Mouse (Mus musculus): ENCODE data around the gene Snupn. TPM values are rescaled to one million over a fixed set of nuclear protein-coding genes. Genes with fewer than 3 reads are reported as not detected.

Snupn gene
- polyA plus RNA-seq, 1 experiment from 2014 or later = 29.3 TPM

DNA sequence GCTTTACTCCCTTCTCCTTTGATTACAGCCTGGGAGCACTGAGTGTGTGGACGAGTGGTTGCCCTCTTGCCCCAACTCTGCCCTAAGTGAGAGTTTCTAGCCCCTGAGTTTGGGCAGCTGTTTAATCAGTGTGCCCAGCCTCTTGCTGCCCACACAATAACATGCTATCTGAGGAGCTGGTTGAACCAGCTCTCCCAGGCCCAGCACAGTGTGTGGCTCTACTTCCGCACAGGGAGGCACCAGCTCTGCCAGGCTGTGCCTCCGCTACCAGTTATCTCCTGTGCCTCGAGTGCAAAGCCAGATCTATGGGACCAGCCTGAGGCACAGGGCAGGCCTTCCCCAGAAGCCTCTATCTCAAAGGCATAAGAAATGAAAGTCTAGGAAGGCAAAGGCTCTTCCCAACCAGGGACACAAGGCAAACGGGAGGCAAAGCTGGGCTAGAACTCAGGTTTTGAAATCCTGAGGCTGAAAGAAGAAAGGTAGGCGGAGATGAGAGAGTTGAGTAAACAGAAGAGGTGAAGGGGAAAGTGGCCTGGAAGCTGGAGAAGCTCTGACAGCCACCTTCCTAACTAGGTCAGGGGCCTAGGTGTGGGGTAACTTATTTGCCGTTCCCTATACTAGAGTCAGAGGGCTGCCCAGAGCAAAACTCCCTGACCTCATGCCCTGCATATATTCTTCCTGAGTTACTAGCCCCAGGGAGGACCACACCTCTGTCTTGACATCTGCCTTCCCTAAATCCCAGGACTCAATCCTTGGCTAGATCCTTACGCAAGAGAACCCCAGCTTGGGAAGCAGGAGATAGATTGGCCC lies 26.6 kb upstream of the Snupn start:
- no peak overlapping the region for H3K27ac ChIP-seq
- no peak for ATAC-seq (ENCODE audit: low FRiP score, low read depth)
- peak overlapping the region; percentile 89 for H3K4me2 ChIP-seq (replicated peaks)
- WGBS = 62% methylated on average over 8 of the region's 8 CpGs
- H3K9me3 ChIP-seq = peaks cover 7% of the 10 kb centered on the region
- no peaks in the 10 kb centered on the region for H3K27me3 ChIP-seq
- peak overlapping the region; percentile 73 for H3K9ac ChIP-seq
- H3K4me1 ChIP-seq = peaks cover 52% of the 10 kb centered on the region
- H3K4me3 ChIP-seq = peak overlapping the region; percentile 79
- peaks cover 63% of the 10 kb centered on the region for H3K36me3 ChIP-seq

DNA sequence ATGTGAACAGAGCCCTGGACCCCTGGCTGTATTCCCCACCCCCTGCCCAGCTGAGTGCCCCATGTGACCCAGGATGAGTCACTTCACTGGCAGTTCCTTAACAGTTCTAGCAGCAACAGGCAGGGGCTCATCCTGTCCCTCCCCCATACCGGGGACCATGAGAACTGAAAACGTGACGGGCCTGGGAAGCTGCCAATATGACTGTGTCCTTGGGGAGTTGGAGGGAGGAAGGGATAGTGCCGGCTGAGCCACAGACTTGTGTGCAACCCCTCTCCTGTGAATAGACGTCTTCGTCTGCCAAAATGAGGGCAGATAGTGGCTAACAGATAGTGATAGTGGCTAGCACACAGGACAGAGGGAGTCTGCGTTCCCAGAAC lies 26.0 kb upstream of the Snupn start:
- Histone ChIP-seq H3K9me3 (peaks cover 7% of the 10 kb centered on the region), H3K9ac (peak overlapping the region; percentile 73), H3K27me3 (no peaks in the 10 kb centered on the region), H3K4me2 (replicated peaks) (peak overlapping the region; percentile 89), H3K27ac (0 out of 2 replicates have a peak overlapping the region, but pooled peaks have one; percentile 44), H3K4me3 (peak overlapping the region; percentile 79), H3K36me3 (peaks cover 57% of the 10 kb centered on the region), H3K4me1 (peaks cover 53% of the 10 kb centered on the region)
- ATAC-seq (ENCODE audit: low FRiP score, low read depth) = no peak
- 22% methylated on average over 7 of the region's 7 CpGs for WGBS

DNA sequence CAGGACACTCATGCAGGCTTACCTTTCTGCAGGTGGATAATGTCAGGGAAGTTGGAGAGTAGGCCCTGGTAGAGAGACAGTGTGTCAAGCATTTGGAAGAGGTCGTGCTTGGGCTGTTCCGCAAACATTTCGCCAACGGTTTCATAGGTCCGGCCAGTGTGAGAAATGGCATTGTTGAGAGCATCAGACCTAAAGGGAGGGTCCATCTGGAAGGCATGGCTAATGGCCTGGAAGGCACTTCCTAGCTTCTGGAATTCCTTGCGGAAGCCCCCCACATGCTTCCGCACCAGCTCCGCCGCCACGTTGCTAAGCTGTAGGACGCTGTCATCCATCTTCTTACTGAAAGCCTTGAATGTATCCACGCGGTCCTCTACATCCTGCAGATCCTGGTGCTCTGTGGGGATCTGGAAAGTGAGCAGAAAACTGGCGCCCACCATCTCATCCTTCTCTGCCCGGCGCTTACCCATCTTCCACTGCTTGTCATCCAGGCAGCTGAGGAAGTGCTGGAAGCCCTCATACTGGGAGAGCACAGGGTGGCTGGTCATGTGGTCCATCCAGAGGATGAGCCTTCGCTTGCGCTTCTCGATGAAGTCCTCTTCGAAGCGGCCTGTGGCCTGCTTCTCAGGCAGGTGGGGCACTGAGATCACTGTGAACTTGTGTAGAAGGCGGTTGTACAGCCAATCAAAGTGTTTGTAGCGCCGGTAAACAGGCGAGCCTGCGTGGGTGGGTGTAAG lies 25.2 kb upstream of the Snupn start:
- Histone ChIP-seq H3K36me3 (peaks cover 49% of the 10 kb centered on the region), H3K27ac (peak overlapping the region; percentile 44; the same call in 1 of the 2 replicates), H3K9me3 (peaks cover 7% of the 10 kb centered on the region), H3K4me2 (replicated peaks) (peak overlapping the region; percentile 89), H3K9ac (peak overlapping the region; percentile 73), H3K27me3 (0 out of 2 replicates have a peak, but pooled peaks cover 3% of the 10 kb centered on the region), H3K4me1 (peaks cover 53% of the 10 kb centered on the region), H3K4me3 (peak overlapping the region; percentile 79)
- no peak for ATAC-seq (ENCODE audit: low FRiP score, low read depth)
- 88% methylated on average over 26 of the region's 26 CpGs for WGBS

DNA sequence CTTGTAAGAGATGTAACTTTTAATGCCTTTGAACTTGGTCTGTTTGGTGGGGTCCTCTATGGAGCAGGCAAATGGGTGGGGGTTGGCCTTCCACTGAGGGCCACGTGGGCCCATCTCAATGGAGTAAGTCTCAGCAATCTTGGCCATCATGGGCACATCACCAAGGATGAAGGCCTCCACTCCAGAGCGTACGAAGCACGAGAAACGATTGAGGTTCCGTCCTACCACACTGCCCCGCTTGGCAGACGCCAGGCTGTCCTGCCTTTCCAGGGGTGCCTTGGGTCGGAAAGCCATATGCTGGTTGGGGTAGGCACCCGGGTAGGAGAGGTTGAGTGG lies 24.7 kb upstream of the Snupn start:
- H3K4me2 ChIP-seq (replicated peaks) = peak overlapping the region; percentile 89
- ATAC-seq (ENCODE audit: low FRiP score, low read depth) = no peak
- H3K4me3 ChIP-seq = peak overlapping the region; percentile 79
- H3K27ac ChIP-seq = no peak overlapping the region
- WGBS = 97% methylated on average over 10 of the region's 10 CpGs
- H3K27me3 ChIP-seq = 0 out of 2 replicates have a peak, but pooled peaks cover 3% of the 10 kb centered on the region
- peak overlapping the region; percentile 73; the same call in 1 of the 2 replicates for H3K9ac ChIP-seq
- H3K36me3 ChIP-seq = peaks cover 44% of the 10 kb centered on the region
- H3K4me1 ChIP-seq = peaks cover 53% of the 10 kb centered on the region
- H3K9me3 ChIP-seq = peaks cover 7% of the 10 kb centered on the region

DNA sequence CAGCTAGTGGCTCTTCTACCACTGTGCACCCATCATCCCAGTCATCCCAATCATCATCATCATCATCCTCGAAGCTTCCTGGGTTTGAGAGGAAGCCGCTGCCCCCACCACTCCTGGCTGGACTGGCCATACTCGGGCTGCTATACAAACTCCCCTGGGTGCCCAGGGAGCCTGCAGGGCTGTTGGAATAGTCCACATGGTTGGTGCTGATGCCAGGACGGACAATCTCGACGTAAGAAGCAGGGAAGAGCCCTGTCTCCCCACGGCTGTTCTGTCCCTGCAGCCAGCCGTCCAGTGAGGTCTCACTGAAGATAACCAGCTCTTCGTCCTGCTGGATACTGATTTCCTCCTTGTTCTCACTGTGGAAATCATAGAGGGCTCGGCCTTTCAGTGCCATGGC lies 24.3 kb upstream of the Snupn start:
- Histone ChIP-seq H3K9ac (peak overlapping the region; percentile 89), H3K9me3 (peaks cover 7% of the 10 kb centered on the region), H3K27me3 (0 out of 2 replicates have a peak, but pooled peaks cover 5% of the 10 kb centered on the region), H3K4me3 (peak overlapping the region; percentile 79), H3K27ac (peak overlapping the region; percentile 97; the same call in 1 of the 2 replicates), H3K4me1 (peaks cover 53% of the 10 kb centered on the region), H3K4me2 (replicated peaks) (peak overlapping the region; percentile 89), H3K36me3 (peaks cover 40% of the 10 kb centered on the region)
- 83% methylated on average over 10 of the region's 10 CpGs for WGBS
- ATAC-seq (ENCODE audit: low FRiP score, low read depth) = no peak

DNA sequence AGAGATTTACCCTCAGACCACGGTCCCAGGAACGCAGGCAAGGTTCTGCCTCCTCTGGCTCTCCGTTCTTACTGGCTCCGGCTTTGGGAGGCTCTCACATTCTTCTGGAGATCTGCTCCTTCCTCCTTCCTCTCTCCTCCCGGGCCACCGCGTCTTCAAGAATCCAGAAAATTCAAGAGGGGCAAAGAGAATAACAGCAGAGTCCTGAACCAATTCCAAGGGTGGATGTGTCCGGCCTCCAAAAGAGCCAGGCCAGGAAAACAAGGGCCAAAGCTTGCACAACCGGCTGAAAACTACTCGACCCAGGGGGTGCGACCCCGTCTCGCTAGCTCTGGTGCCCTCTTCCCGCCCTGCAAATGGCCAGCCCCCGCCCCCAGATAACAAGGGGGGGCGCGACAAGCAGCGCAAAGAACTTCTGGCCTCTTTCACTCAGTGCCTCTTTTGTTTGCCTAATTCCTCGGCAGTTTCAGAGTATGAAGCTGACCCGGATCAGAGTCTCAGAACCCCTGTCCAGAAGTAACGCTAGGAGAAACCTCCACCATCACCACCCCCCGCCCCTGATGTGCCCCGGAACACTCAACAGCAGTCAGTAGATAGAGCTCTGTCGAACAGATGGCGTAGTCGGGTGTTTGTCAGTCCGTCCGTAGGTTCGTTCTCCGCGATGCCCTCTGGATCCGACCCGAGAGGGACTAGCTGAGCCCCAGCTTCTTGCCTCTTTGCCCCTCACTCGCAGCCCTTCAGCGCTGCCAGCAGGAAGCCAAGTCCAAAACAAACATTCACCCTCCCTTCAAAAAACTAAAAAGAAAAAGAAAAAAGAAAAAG lies 23.3 kb upstream of the Snupn start:
- Histone ChIP-seq H3K9ac (peak overlapping the region; percentile 89), H3K4me3 (peak overlapping the region; percentile 79), H3K4me1 (peaks cover 52% of the 10 kb centered on the region), H3K4me2 (replicated peaks) (peak overlapping the region; percentile 89), H3K9me3 (no peaks in the 10 kb centered on the region), H3K36me3 (peaks cover 30% of the 10 kb centered on the region), H3K27ac (peak overlapping the region; percentile 97), H3K27me3 (0 out of 2 replicates have a peak, but pooled peaks cover 5% of the 10 kb centered on the region)
- peak; percentile 29; the same call in 1 of the 2 replicates for ATAC-seq (ENCODE audit: low FRiP score, low read depth)
- WGBS = under 1% methylated on average over 35 of the region's 35 CpGs

DNA sequence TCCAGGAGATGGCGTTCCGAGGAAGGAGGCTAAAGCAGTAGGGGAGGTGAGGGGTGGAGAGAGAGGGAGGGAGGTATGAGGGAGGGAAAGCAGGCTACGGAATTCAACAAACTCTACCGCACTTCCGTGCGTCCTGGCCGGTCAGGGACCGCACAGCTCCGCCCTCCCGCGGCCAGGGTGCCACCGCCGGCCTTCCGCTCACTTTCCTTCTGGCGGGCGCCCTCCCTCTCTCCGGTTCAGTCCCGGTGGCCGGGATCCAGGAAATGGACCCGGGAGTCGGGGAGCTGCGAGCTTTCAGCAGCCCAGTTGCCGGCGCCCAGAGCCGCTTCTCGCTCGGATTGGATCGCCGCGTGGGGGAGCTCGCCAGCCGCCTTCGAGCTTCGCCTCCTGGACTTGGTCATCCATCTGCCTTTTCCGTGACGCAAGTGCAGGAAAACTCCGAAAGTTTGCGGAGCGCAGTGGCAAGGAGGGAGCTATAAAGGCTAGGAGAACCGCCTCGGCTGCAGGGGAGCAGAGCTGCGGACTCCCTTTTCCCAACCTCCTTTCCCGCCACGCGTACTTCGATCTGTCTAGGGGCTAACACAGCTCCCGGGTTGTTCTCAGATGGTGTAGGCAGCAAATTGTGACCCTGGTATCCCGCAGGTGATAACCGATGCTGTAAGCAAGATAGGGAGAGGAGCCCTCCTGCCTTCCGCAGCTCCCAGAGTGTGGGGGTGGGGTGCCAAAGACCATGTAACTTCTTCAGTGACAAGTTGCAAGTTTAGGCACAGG lies 22.5 kb upstream of the Snupn start, which contains the start of gene Snx33:
Gene Snx33, minus strand, starts transcription at position 331 of the 771 bp plus-strand sequence.
- H3K4me2 ChIP-seq (replicated peaks) = peak within 1 kb of the TSS; percentile 89
- H3K4me3 ChIP-seq = peak within 1 kb of the TSS; percentile 79
- peaks cover 22% of the 10 kb centered on the region for H3K36me3 ChIP-seq
- H3K27me3 ChIP-seq = 0 out of 2 replicates have a peak, but pooled peaks cover 5% of the 10 kb centered on the region
- H3K4me1 ChIP-seq = peaks cover 44% of the 10 kb centered on the region
- no peaks in the 10 kb centered on the region for H3K9me3 ChIP-seq
- peak; percentile 92 for ATAC-seq (ENCODE audit: low FRiP score, low read depth)
- peak within 1 kb of the TSS; percentile 89 for H3K9ac ChIP-seq
- peak within 1 kb of the TSS; percentile 97 for H3K27ac ChIP-seq
- WGBS = under 1% methylated on average over 49 of the region's 50 CpGs

DNA sequence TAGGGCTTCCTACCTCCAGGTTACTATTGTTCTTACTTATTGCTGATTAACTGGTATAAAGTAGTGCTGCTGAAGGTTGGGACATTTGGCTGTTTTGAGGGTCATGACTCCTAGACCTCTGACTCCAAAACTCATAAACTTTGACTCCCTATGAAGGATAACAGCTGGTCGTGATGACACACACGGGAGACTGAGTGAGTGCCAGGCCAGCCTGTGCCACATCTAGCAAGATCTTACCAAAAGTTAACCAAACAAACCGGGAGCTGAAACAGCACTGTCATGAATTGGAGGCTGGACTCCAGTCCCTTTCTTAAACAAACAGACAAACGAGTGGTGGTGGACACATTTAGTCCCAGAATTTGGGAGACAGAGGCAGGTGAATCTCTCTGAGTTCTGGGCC lies 21.2 kb upstream of the Snupn start:
- H3K27ac ChIP-seq = no peak overlapping the region

DNA sequence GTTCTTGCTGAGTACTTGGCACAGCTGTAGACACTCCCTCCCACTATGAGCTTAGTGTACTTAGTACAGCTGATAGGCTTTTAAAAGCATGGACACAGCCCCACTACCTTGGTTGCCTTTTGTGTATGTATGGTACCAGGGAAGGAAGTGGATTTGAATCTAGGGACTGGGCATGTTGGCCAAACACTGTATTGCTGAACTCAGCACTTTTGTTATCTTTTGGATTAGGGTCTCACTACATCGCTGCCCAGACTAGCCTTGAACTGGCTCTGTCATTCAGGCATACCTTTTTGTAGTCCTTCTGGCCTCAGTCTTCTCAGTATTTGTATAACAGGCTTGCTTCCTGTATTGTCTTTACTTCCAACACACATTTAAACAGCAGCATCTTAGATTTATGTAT lies 20.1 kb upstream of the Snupn start:
- no peak overlapping the region for H3K9ac ChIP-seq
- H3K36me3 ChIP-seq = peaks cover 9% of the 10 kb centered on the region
- no peak overlapping the region for H3K4me2 ChIP-seq (replicated peaks)
- no peaks in the 10 kb centered on the region for H3K9me3 ChIP-seq
- no peak overlapping the region for H3K4me3 ChIP-seq
- 78% methylated on average over 1 of the region's 1 CpGs for WGBS
- ATAC-seq (ENCODE audit: low FRiP score, low read depth) = no peak
- H3K27ac ChIP-seq = no peak overlapping the region
- H3K4me1 ChIP-seq = peaks cover 21% of the 10 kb centered on the region
- 0 out of 2 replicates have a peak, but pooled peaks cover 5% of the 10 kb centered on the region for H3K27me3 ChIP-seq

More for the DNA sequence above, 21.2 kb upstream of the Snupn start:
- 49% methylated on average over 4 of the region's 4 CpGs for WGBS
- H3K36me3 ChIP-seq = peaks cover 18% of the 10 kb centered on the region
- peaks cover 31% of the 10 kb centered on the region for H3K4me1 ChIP-seq
- H3K9ac ChIP-seq = no peak overlapping the region
- H3K4me3 ChIP-seq = no peak overlapping the region
- 0 out of 2 replicates have a peak, but pooled peaks cover 5% of the 10 kb centered on the region for H3K27me3 ChIP-seq
- no peaks in the 10 kb centered on the region for H3K9me3 ChIP-seq
- no peak for ATAC-seq (ENCODE audit: low FRiP score, low read depth)
- H3K4me2 ChIP-seq (replicated peaks) = no peak overlapping the region

DNA sequence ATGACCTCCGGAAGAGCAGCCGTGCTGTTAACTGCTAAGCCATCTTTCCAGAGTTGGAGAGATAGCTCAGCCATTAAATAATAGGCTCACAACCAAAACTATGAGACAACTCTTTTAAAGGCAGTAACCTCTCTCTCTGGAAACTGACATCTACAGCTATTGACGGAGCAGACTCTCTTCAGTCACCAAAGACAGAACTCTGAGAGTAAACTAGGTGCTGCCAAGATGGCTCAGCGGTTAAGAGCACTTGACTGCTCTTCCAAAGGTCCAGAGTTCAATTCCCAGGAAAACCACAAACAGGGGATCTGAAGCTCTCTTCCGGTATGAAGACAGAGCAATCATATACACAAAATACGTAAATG lies 13.8 kb upstream of the Snupn start:
- Histone ChIP-seq H3K36me3 (peaks cover 4% of the 10 kb centered on the region; the same call in 1 of the 2 replicates), H3K4me2 (replicated peaks) (peak overlapping the region; percentile 89), H3K9me3 (no peaks in the 10 kb centered on the region), H3K4me1 (peaks cover 16% of the 10 kb centered on the region), H3K27ac (peak overlapping the region; percentile 15; the same call in 1 of the 2 replicates), H3K9ac (peak overlapping the region; percentile 35; the same call in 1 of the 2 replicates), H3K27me3 (no peaks in the 10 kb centered on the region), H3K4me3 (peak overlapping the region; percentile 88)
- WGBS = 17% methylated on average over 6 of the region's 6 CpGs
- no peak for ATAC-seq (ENCODE audit: low FRiP score, low read depth)

Measured in limb, embryonic 13.5 days (tissue).